Mouse (Mus musculus) ovary, postnatal 36 days (tissue): ENCODE results near the gene Rhou.

Source experiments
- DNase-seq: peaks from one replicate; pipeline ENCODE4 v3.0.0; 2022; ENCODE audit warnings: low spot score, mixed read lengths

Gene Rhou

GRCm38 (mm10) chr8:123696167-123696566 is 42.4 kb downstream of the Rhou start:
- DNase-seq = no peak

- DNase-seq = no peak
These were observed 43.6 kb downstream of the Rhou start for GRCm38 (mm10) chr8:123697329-123697728.

- no peak for DNase-seq
These were observed 46.8 kb downstream of the Rhou start for GRCm38 (mm10) chr8:123700399-123701070.

GRCm38 (mm10) chr8:123701952-123702587 is 48.3 kb downstream of the Rhou start:
- peak; percentile 57 for DNase-seq

GRCm38 (mm10) chr8:123705376-123705775 is 51.6 kb downstream of the Rhou start:
- no peak for DNase-seq

- no peak for DNase-seq
These were observed 53.4 kb downstream of the Rhou start for GRCm38 (mm10) chr8:123707137-123707536.

GRCm38 (mm10) chr8:123708729-123709128 is 55.0 kb downstream of the Rhou start:
- no peak for DNase-seq

- no peak for DNase-seq
These were observed 56.6 kb downstream of the Rhou start for GRCm38 (mm10) chr8:123710335-123710734.
